Mouse (Mus musculus): ENCODE results near the gene 4930564D02Rik. TPM values are rescaled to one million over a fixed set of nuclear protein-coding genes. Genes with fewer than 3 reads are reported as not detected.

Gene 4930564D02Rik
- polyA plus RNA-seq (2014; fragmentation: Nextera tagmentation; extraction: Ambion mirVana), result not detected in 2 replicates

DNA sequence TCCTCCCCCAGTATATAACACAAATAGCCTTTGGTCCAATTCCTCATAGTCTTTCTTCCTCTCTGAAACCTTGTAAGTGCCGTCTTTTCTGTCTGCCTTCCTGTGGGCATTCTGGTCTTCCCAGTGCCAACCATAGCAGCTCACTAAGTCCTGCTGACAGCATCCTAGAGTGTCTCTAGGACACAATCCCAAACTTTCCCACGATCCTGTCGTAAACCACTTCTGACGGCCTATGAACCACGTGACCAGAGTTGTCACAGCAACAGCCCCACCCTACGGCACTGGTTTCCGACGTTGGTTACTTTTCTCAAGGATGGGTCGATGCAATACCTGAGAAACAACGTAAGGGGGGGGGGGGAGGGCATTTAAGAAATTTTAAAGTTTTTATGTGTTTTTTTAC lies at the start of gene 4930564D02Rik:
Gene 4930564D02Rik (plus strand): TSS at position 301 of the 400 bp plus-strand sequence.
- Histone ChIP-seq H3K9ac (ENCODE audit: low read depth, low read length) (no peak within 1 kb of the TSS), H3K9me3 (ENCODE audit: control insufficient read depth, low read length) (no peaks in the 10 kb centered on the region), H3K4me3 (ENCODE audit: low read depth, low read length) (no peak within 1 kb of the TSS), H3K4me2 (replicated peaks; ENCODE audit: low read depth, low read length) (no peak within 1 kb of the TSS), H3K4me1 (replicated peaks; ENCODE audit: control insufficient read depth, insufficient read depth, low read length) (no peaks in the 10 kb centered on the region), H3K27me3 (ENCODE audit: control insufficient read depth, insufficient read depth, low read length) (no peaks in the 10 kb centered on the region), H3K27ac (ENCODE audit: low read depth, low read length) (no peak within 1 kb of the TSS), H3K36me3 (ENCODE audit: control insufficient read depth, insufficient read depth, low read length) (no peaks in the 10 kb centered on the region)
- ATAC-seq (ENCODE audit: low FRiP score), result no peak
- 88% methylated on average over 10 of the region's 10 CpGs for WGBS
- DNase-seq (ENCODE audit: low spot score), result no peak

GRCm38 (mm10) chr3:105017314-105017713 lies 49.3 kb upstream of the 4930564D02Rik start:
- Histone ChIP-seq H3K9ac (ENCODE audit: low read depth, low read length) (no peak overlapping the region), H3K9me3 (ENCODE audit: control insufficient read depth, low read length) (no peaks in the 10 kb centered on the region), H3K4me2 (replicated peaks; ENCODE audit: low read depth, low read length) (no peak overlapping the region), H3K27me3 (ENCODE audit: control insufficient read depth, insufficient read depth, low read length) (no peaks in the 10 kb centered on the region), H3K27ac (ENCODE audit: low read depth, low read length) (no peak overlapping the region), H3K4me3 (ENCODE audit: low read depth, low read length) (no peak overlapping the region), H3K4me1 (replicated peaks; ENCODE audit: control insufficient read depth, insufficient read depth, low read length) (no peaks in the 10 kb centered on the region), H3K36me3 (ENCODE audit: control insufficient read depth, insufficient read depth, low read length) (no peaks in the 10 kb centered on the region)
- no peak for DNase-seq (ENCODE audit: low spot score)
- WGBS, result 92% methylated on average over 8 of the region's 8 CpGs
- no peak for ATAC-seq (ENCODE audit: low FRiP score)

GRCm38 (mm10) chr3:105018085-105018782 lies 48.4 kb upstream of the 4930564D02Rik start:
- H3K9ac ChIP-seq (ENCODE audit: low read depth, low read length), result no peak overlapping the region
- ATAC-seq (ENCODE audit: low FRiP score), result no peak
- H3K36me3 ChIP-seq (ENCODE audit: control insufficient read depth, insufficient read depth, low read length), result no peaks in the 10 kb centered on the region
- H3K4me3 ChIP-seq (ENCODE audit: low read depth, low read length), result no peak overlapping the region
- no peaks in the 10 kb centered on the region for H3K9me3 ChIP-seq (ENCODE audit: control insufficient read depth, low read length)
- no peaks in the 10 kb centered on the region for H3K27me3 ChIP-seq (ENCODE audit: control insufficient read depth, insufficient read depth, low read length)
- H3K4me1 ChIP-seq (replicated peaks; ENCODE audit: control insufficient read depth, insufficient read depth, low read length), result no peaks in the 10 kb centered on the region
- WGBS, result 90% methylated on average over 10 of the region's 10 CpGs
- no peak for DNase-seq (ENCODE audit: low spot score)
- no peak overlapping the region for H3K27ac ChIP-seq (ENCODE audit: low read depth, low read length)
- H3K4me2 ChIP-seq (replicated peaks; ENCODE audit: low read depth, low read length), result no peak overlapping the region

DNA sequence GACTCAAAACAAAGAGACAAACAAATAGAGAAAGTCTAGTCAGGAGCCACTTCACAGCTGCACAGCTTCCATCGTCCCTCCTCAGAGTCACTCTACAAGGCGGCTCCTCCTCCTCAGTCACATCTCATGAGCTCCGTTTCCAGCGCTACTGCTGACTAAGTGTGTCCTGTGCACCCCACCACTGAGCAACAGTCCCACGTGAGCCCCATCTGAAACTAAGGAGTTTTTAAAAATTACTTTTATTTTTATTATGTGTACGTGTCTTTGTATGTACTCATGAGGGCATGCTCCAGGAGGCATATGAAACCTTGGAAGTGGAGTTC lies 47.9 kb upstream of the 4930564D02Rik start:
- Histone ChIP-seq H3K36me3 (ENCODE audit: control insufficient read depth, insufficient read depth, low read length) (no peaks in the 10 kb centered on the region), H3K4me3 (ENCODE audit: low read depth, low read length) (no peak overlapping the region), H3K9ac (ENCODE audit: low read depth, low read length) (no peak overlapping the region), H3K9me3 (ENCODE audit: control insufficient read depth, low read length) (no peaks in the 10 kb centered on the region), H3K27me3 (ENCODE audit: control insufficient read depth, insufficient read depth, low read length) (no peaks in the 10 kb centered on the region), H3K4me2 (replicated peaks; ENCODE audit: low read depth, low read length) (no peak overlapping the region), H3K4me1 (replicated peaks; ENCODE audit: control insufficient read depth, insufficient read depth, low read length) (no peaks in the 10 kb centered on the region), H3K27ac (ENCODE audit: low read depth, low read length) (no peak overlapping the region)
- WGBS, result 91% methylated on average over 6 of the region's 6 CpGs
- ATAC-seq (ENCODE audit: low FRiP score), result no peak
- no peak for DNase-seq (ENCODE audit: low spot score)

GRCm38 (mm10) chr3:105019826-105020692 lies 46.6 kb upstream of the 4930564D02Rik start:
- Histone ChIP-seq H3K9ac (ENCODE audit: low read depth, low read length) (no peak overlapping the region), H3K27ac (ENCODE audit: low read depth, low read length) (no peak overlapping the region), H3K9me3 (ENCODE audit: control insufficient read depth, low read length) (no peaks in the 10 kb centered on the region), H3K4me2 (replicated peaks; ENCODE audit: low read depth, low read length) (no peak overlapping the region), H3K4me1 (replicated peaks; ENCODE audit: control insufficient read depth, insufficient read depth, low read length) (no peaks in the 10 kb centered on the region), H3K4me3 (ENCODE audit: low read depth, low read length) (no peak overlapping the region), H3K27me3 (ENCODE audit: control insufficient read depth, insufficient read depth, low read length) (no peaks in the 10 kb centered on the region), H3K36me3 (ENCODE audit: control insufficient read depth, insufficient read depth, low read length) (no peaks in the 10 kb centered on the region)
- 63% methylated on average over 12 of the region's 12 CpGs for WGBS
- ATAC-seq (ENCODE audit: low FRiP score) (no peak), DNase-seq (ENCODE audit: low spot score) (no peak)

DNA sequence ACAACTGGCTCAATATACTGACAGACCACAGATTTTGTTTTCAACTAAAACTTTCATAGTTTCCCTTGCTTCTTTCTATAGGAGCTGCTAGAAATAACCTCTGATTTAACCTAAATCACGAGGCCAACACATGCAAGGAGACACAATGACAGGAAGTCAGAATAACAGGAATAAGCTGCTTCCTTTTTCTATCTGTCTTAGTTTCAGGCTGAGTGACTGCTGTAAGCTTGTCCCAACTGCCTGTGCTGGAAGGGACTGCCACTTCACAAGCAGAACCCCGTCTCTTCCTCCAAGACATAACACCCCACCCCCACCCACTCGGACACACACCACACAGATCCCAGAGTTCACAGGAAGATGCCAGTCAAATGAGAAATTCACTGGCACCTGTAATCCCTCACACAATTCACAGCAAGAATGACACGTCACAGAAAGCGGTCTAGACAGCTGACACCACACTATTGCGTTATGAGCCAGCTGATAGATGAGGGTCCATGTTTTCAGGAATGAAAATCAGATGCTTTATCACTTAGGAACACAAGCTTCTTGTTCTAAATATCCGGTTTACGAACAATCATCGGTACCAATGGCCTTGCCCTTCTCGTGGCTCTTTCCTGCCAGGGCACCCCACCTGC lies 43.2 kb upstream of the 4930564D02Rik start:
- H3K27me3 ChIP-seq (ENCODE audit: control insufficient read depth, insufficient read depth, low read length), result no peaks in the 10 kb centered on the region
- H3K36me3 ChIP-seq (ENCODE audit: control insufficient read depth, insufficient read depth, low read length), result peaks cover 4% of the 10 kb centered on the region; the same call in 1 of the 2 replicates
- H3K9ac ChIP-seq (ENCODE audit: low read depth, low read length), result no peak overlapping the region
- H3K4me3 ChIP-seq (ENCODE audit: low read depth, low read length), result no peak overlapping the region
- no peak overlapping the region for H3K27ac ChIP-seq (ENCODE audit: low read depth, low read length)
- no peaks in the 10 kb centered on the region for H3K4me1 ChIP-seq (replicated peaks; ENCODE audit: control insufficient read depth, insufficient read depth, low read length)
- no peak for ATAC-seq (ENCODE audit: low FRiP score)
- H3K9me3 ChIP-seq (ENCODE audit: control insufficient read depth, low read length), result no peaks in the 10 kb centered on the region
- no peak overlapping the region for H3K4me2 ChIP-seq (replicated peaks; ENCODE audit: low read depth, low read length)
- WGBS, result 85% methylated on average over 10 of the region's 10 CpGs
- DNase-seq (ENCODE audit: low spot score), result no peak

DNA sequence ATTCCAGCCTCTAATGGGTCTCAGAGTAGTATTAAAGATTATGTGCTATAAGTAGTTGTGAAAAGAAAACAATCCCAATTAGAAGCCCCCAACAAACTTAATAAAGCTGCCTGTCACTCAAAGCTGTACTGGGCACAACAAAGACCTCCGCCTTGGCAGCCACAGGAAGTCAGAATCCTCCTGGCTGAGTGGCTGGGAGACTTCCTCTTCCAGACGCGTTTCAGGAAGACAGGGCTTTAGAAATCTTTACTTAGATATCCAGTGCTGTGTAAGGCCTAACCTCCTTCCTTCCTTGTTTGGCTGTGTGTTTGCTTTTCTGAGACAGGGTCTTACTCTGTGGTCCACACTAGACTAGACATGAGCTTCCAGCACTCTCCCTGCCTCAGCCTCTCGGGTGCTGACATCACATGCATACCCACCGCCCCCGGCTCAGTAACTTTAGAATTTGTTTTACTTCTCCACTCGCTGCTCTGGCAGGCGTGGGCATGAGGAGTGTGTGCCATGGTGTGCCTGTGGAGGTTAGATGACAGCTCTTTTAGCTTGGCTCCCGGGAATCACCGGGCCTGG lies 30.3 kb upstream of the 4930564D02Rik start:
- Histone ChIP-seq H3K36me3 (ENCODE audit: control insufficient read depth, insufficient read depth, low read length) (peaks cover 10% of the 10 kb centered on the region; the same call in 1 of the 2 replicates), H3K9ac (ENCODE audit: low read depth, low read length) (no peak overlapping the region), H3K27ac (ENCODE audit: low read depth, low read length) (no peak overlapping the region), H3K27me3 (ENCODE audit: control insufficient read depth, insufficient read depth, low read length) (no peaks in the 10 kb centered on the region), H3K4me1 (replicated peaks; ENCODE audit: control insufficient read depth, insufficient read depth, low read length) (no peaks in the 10 kb centered on the region), H3K4me3 (ENCODE audit: low read depth, low read length) (no peak overlapping the region), H3K4me2 (replicated peaks; ENCODE audit: low read depth, low read length) (no peak overlapping the region), H3K9me3 (ENCODE audit: control insufficient read depth, low read length) (no peaks in the 10 kb centered on the region)
- DNase-seq (ENCODE audit: low spot score) (no peak), ATAC-seq (ENCODE audit: low FRiP score) (no peak)
- 94% methylated on average over 10 of the region's 10 CpGs for WGBS

DNA sequence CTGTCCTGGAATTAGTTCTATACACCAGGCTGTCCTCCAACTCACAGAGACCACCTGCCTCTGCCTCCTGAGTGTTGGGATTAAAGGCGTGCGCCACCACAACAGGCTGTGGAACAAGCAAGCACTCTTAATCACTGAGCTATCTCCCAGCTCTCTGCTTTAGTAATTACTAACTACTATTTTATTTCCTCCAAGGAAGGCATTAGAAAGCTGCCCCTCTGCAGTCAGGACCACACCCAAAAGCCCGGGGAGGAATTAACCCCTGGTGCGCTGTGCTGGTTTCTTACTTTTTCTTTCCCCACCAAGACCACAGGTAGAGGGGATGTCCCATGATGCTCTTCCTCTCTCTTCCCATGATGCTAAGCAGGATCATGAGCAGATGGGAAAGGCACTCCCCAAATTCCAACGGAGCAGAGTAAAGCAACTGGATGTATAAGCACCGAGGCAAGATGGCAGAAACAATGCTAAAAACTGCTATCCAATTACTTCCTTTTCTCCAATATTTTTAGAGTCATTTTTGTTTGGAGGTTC lies 29.3 kb upstream of the 4930564D02Rik start:
- WGBS, result 94% methylated on average over 6 of the region's 6 CpGs

More for the DNA sequence above, 29.3 kb upstream of the 4930564D02Rik start:
- Histone ChIP-seq H3K27me3 (ENCODE audit: control insufficient read depth, insufficient read depth, low read length) (no peaks in the 10 kb centered on the region), H3K4me3 (ENCODE audit: low read depth, low read length) (no peak overlapping the region), H3K9me3 (ENCODE audit: control insufficient read depth, low read length) (no peaks in the 10 kb centered on the region), H3K4me2 (replicated peaks; ENCODE audit: low read depth, low read length) (no peak overlapping the region), H3K27ac (ENCODE audit: low read depth, low read length) (no peak overlapping the region), H3K9ac (ENCODE audit: low read depth, low read length) (no peak overlapping the region), H3K4me1 (replicated peaks; ENCODE audit: control insufficient read depth, insufficient read depth, low read length) (no peaks in the 10 kb centered on the region), H3K36me3 (ENCODE audit: control insufficient read depth, insufficient read depth, low read length) (peaks cover 4% of the 10 kb centered on the region; the same call in 1 of the 2 replicates)
- ATAC-seq (ENCODE audit: low FRiP score) (no peak), DNase-seq (ENCODE audit: low spot score) (no peak)

Measured in hindbrain, embryonic 11.5 days (tissue).